In the genomic region with DNA sequence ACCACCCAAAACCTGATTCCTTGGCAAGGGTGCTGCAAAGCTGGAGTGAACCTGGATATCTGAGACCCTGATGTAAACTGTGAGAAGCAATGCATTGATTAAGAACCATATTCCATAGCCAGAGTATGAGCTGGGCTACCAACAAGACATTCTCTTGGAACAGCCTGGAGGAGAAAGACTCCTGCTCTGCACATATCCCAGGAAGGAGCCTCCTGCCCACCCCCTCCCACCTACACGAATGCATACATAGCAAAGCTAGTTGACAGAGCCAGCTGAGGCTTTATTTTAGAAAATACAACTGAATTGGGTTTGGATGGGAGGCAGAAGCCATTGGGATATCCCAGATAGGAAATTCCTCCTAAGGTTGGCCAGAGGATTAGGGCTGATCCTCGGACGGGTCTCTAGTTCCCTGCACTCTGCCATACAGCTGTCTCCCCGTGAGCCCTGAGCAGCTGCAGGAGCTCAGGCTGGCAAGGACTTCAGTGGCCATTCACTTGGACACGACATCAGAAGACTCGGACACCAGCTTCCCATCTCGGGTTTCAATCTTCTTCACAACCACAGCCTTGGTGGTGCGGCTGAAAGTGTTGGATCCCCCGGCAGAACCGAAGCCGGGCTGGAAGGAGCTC, we compare ENCODE assay signal across 21 mouse cellular contexts. TPM values are rescaled to one million over a fixed set of nuclear protein-coding genes. Genes with fewer than 3 reads are reported as not detected.
DNase-seq lines count a peak whose midpoint lies in the region; ATAC-seq and TF ChIP-seq lines count a peak whose summit lies in the region.
"Not testable (repeated sequence)": the region's sequence is repeated elsewhere in the genome, so short reads cannot be mapped to it uniquely, and the experiment has no call there.
"Had no signal": no experiment of that assay in that cellular context is flagged by ENCODE, and none has a peak within 500 bp of the region (broad histone marks: within the 10 kb centered on the region; RNA-seq: fewer than 3 reads in every experiment).

No protein-coding gene starts in this region.

- H3K9ac ChIP-seq in intestine, embryonic 16.5 days (ENCODE audit: low read depth, low read length); limb, embryonic 14.5 days (ENCODE audit: low read depth, low read length, severe bottlenecking); stomach, embryonic 16.5 days (ENCODE audit: low read length): not testable (repeated sequence)

- peaks cover 14% of the 10 kb centered on the region for H3K4me1 ChIP-seq in intestine, embryonic 16.5 days (ENCODE audit: control insufficient read depth, insufficient read depth, low read length)
- H3K4me1 ChIP-seq in limb, embryonic 14.5 days (ENCODE audit: control insufficient read depth, insufficient read depth, low read length); stomach, embryonic 16.5 days (ENCODE audit: control insufficient read depth, insufficient read depth, low read length): not testable (repeated sequence)
- H3K4me1 ChIP-seq in small intestine, adult 2 months (ENCODE audit: control insufficient read depth, insufficient read depth, insufficient read length, low read length): peaks cover 38% of the 10 kb centered on the region

- H3K9me3 ChIP-seq in intestine, embryonic 16.5 days (ENCODE audit: control insufficient read depth, low read length); limb, embryonic 14.5 days (ENCODE audit: control insufficient read depth, low read length); stomach, embryonic 16.5 days (replicated peaks; ENCODE audit: control insufficient read depth, low read length): not testable (repeated sequence)

- not testable (repeated sequence) for H3K36me3 ChIP-seq in intestine, embryonic 16.5 days (ENCODE audit: control insufficient read depth, insufficient read depth, low read length); limb, embryonic 14.5 days (ENCODE audit: control insufficient read depth, insufficient read depth, low read length); stomach, embryonic 16.5 days (ENCODE audit: control insufficient read depth, insufficient read depth, low read length)
- peaks cover 55% of the 10 kb centered on the region for H3K36me3 ChIP-seq in small intestine, adult 2 months (ENCODE audit: control insufficient read depth, insufficient read depth, low read length)

- not testable (repeated sequence) for TF ChIP-seq CTCF in small intestine, adult 2 months (IDR thresholded peaks at IDR 0.05; ENCODE audit: extremely low read depth, insufficient read length, insufficient replicate concordance, low read depth, low read length)

- 82% methylated on average over 9 of the region's 11 CpGs for WGBS in intestine, embryonic 16.5 days
- WGBS in limb, embryonic 14.5 days: 78% methylated on average over 11 of the region's 11 CpGs
- WGBS in small intestine, adult 2 months: 60% methylated on average over 11 of the region's 11 CpGs
- 81% methylated on average over 11 of the region's 11 CpGs for whole genome bisulfite sequencing in stomach, embryonic 16.5 days

- ATAC-seq in frontal cortex, adult (ENCODE audit: low TSS enrichment): peak; percentile 92
- not testable (repeated sequence) for ATAC-seq in intestine, embryonic 16.5 days; stomach, embryonic 16.5 days (ENCODE audit: insufficient read depth, low FRiP score)
- ATAC-seq in limb, embryonic 14.5 days (ENCODE audit: low FRiP score, low read depth): peak; percentile 80

- H3K27me3 ChIP-seq in intestine, embryonic 16.5 days (replicated peaks; ENCODE audit: control insufficient read depth, insufficient read depth, low read length); limb, embryonic 14.5 days (ENCODE audit: control insufficient read depth, insufficient read depth, low read length); small intestine, adult 2 months (ENCODE audit: control insufficient read depth, insufficient read depth, low read length); stomach, embryonic 16.5 days (ENCODE audit: control insufficient read depth, insufficient read depth, low read length): not testable (repeated sequence)

- peak overlapping the region; percentile 71 for H3K27ac ChIP-seq in intestine, embryonic 16.5 days (ENCODE audit: low read length)
- not testable (repeated sequence) for H3K27ac ChIP-seq in limb, embryonic 14.5 days (replicated peaks; ENCODE audit: low read depth, low read length)
- peak overlapping the region; percentile 70 for H3K27ac ChIP-seq in small intestine, adult 2 months (ENCODE audit: insufficient read depth, low read depth, low read length)
- H3K27ac ChIP-seq in stomach, embryonic 16.5 days (ENCODE audit: low read length): peak overlapping the region; percentile 72

- TF ChIP-seq POLR2A in limb, embryonic 14.5 days (IDR thresholded peaks at IDR 0.05; ENCODE audit: borderline replicate concordance, extremely low read depth, insufficient read depth, insufficient read length); small intestine, adult 2 months (IDR thresholded peaks at IDR 0.05; ENCODE audit: low read depth, low read length): not testable (repeated sequence)

- not testable (repeated sequence) for H3K4me2 ChIP-seq in intestine, embryonic 16.5 days (ENCODE audit: low read depth, low read length); limb, embryonic 14.5 days (replicated peaks; ENCODE audit: low read depth, low read length, severe bottlenecking); stomach, embryonic 16.5 days (ENCODE audit: low read depth, low read length)

- not testable (repeated sequence) for DNase-seq in limb, embryonic 14.5 days (ENCODE audit: low spot score)

- not testable (repeated sequence) for H3K4me3 ChIP-seq in intestine, embryonic 16.5 days (ENCODE audit: low read length); limb, embryonic 14.5 days (replicated peaks; ENCODE audit: low read length); small intestine, adult 2 months (ENCODE audit: low read depth, low read length); stomach, embryonic 16.5 days (replicated peaks; ENCODE audit: low read length)

RNA-seq across cellular contexts. Expression of a gene that starts 7.7 kb away (rescaled TPM):
- polyA plus RNA-seq in intestine, embryonic 16.5 days (2015; fragmentation: Nextera tagmentation; extraction: Ambion mirVana): 1,017 and 1,065 TPM in 2 replicates
- 3.7 and 7.9 TPM in 2 replicates for polyA plus RNA-seq in limb, embryonic 14.5 days (2012; rRNA removed)
- polyA plus RNA-seq in limb, embryonic 14.5 days (2014; fragmentation: Nextera tagmentation; extraction: Ambion mirVana): 13.2 and 19.8 TPM in 2 replicates
- 1,332 and 3,924 TPM in 2 replicates for polyA plus RNA-seq in small intestine, adult 2 months (2012; rRNA removed)
- 1,152 and 1,422 TPM in 2 replicates for polyA plus RNA-seq in stomach, embryonic 16.5 days (2015; fragmentation: Nextera tagmentation; extraction: Ambion mirVana)

RNA-seq across cellular contexts. Expression of a gene that starts 31.4 kb away (rescaled TPM):
- 353 and 370 TPM in 2 replicates for polyA plus RNA-seq in intestine, embryonic 16.5 days (2015; fragmentation: Nextera tagmentation; extraction: Ambion mirVana)
- polyA plus RNA-seq in limb, embryonic 14.5 days (2012; rRNA removed): 5.9 and 7.6 TPM in 2 replicates
- 16.4 and 22.3 TPM in 2 replicates for polyA plus RNA-seq in limb, embryonic 14.5 days (2014; fragmentation: Nextera tagmentation; extraction: Ambion mirVana)
- polyA plus RNA-seq in small intestine, adult 2 months (2012; rRNA removed): 141 and 200 TPM in 2 replicates
- polyA plus RNA-seq in stomach, embryonic 16.5 days (2015; fragmentation: Nextera tagmentation; extraction: Ambion mirVana): 550 and 609 TPM in 2 replicates

RNA-seq across cellular contexts. Expression of a gene that starts 42.5 kb away (rescaled TPM):
- 0.07 and 0.17 TPM in 2 replicates for polyA plus RNA-seq in intestine, embryonic 16.5 days (2015; fragmentation: Nextera tagmentation; extraction: Ambion mirVana)
- 0.04 and 0.09 TPM in 2 replicates for polyA plus RNA-seq in limb, embryonic 14.5 days (2012; rRNA removed)
- 0.08 and 0.22 TPM in 2 replicates for polyA plus RNA-seq in limb, embryonic 14.5 days (2014; fragmentation: Nextera tagmentation; extraction: Ambion mirVana)
- polyA plus RNA-seq in small intestine, adult 2 months (2012; rRNA removed): 0.18 and 0.23 TPM in 2 replicates
- 23.6 and 43.1 TPM in 2 replicates for polyA plus RNA-seq in stomach, embryonic 16.5 days (2015; fragmentation: Nextera tagmentation; extraction: Ambion mirVana)
- polyA plus RNA-seq: adrenal gland, adult 2 months; C2C12; CD4-positive, CD25-positive, alpha-beta regulatory T cell, adult 4 months; cortical plate, adult 2 months; embryonic facial prominence, embryonic 10.5 days; forebrain, embryonic 10.5 days; forebrain, embryonic 13.5 days; forebrain, embryonic 16.5 days; frontal cortex, adult 2 months; heart, adult 2 months; heart, embryonic 10.5 days; heart, embryonic 13.5 days; heart, embryonic 16.5 days; hindbrain, embryonic 11.5 days; hindbrain, postnatal 0 days; inflammation-experienced regulatory T-cells, adult 6 months had no signal

RNA-seq across cellular contexts. Expression of a gene that starts 56.4 kb away (rescaled TPM):
- polyA plus RNA-seq in intestine, embryonic 16.5 days (2015; fragmentation: Nextera tagmentation; extraction: Ambion mirVana): 0.06 TPM in 1 of 2 replicates, not detected in the other
- polyA plus RNA-seq in limb, embryonic 14.5 days (2012; rRNA removed): 0.18 and 0.23 TPM in 2 replicates
- 0.29 and 0.51 TPM in 2 replicates for polyA plus RNA-seq in limb, embryonic 14.5 days (2014; fragmentation: Nextera tagmentation; extraction: Ambion mirVana)
- polyA plus RNA-seq in small intestine, adult 2 months (2012; rRNA removed): 0.22 and 0.76 TPM in 2 replicates
- 1.9 and 2.0 TPM in 2 replicates for polyA plus RNA-seq in stomach, embryonic 16.5 days (2015; fragmentation: Nextera tagmentation; extraction: Ambion mirVana)
- polyA plus RNA-seq: CD4-positive, CD25-positive, alpha-beta regulatory T cell, adult 4 months; cortical plate, adult 2 months; frontal cortex, adult 2 months; hindbrain, embryonic 11.5 days; inflammation-experienced regulatory T-cells, adult 6 months had no signal

Comparison
In these comparisons a context has a peak if more than half of its experiments do, and no peak if none do; other contexts are left out.
1. RNA of a gene that starts 7.7 kb away (polyA plus RNA-seq): 1,332 to 3,924 TPM in small intestine, adult 2 months, 1,152 to 1,422 TPM in stomach, embryonic 16.5 days and 1,017 to 1,065 TPM in intestine, embryonic 16.5 days; 3.7 to 19.8 TPM in limb, embryonic 14.5 days; every median in the first group is over 10 times any median in the second.
2. RNA of a gene that starts 42.5 kb away (polyA plus RNA-seq): 23.6 to 43.1 TPM in stomach, embryonic 16.5 days; 0.18 to 0.23 TPM in small intestine, adult 2 months, 0.04 to 0.22 TPM in limb, embryonic 14.5 days and 0.07 to 0.17 TPM in intestine, embryonic 16.5 days; every median in the first group is over 10 times any median in the second.